Mouse (Mus musculus) subcutaneous adipose tissue, adult 2 months (tissue): ENCODE data around the gene Tktl1. TPM values are rescaled to one million over a fixed set of nuclear protein-coding genes. Genes with fewer than 3 reads are reported as not detected.

Experiments
- polyA plus RNA-seq: library from polyadenylated mRNA; depleted of rRNA; stranded (reverse); fragments of >200 nt; gene quantifications from 2 replicates; pipeline ENCODE4 v1.2.3, GENCODE M21; 2012; ENCODE audit warnings: low replicate concordance; rRNA removed

Gene Tktl1
- 0.04 TPM in 1 of 2 replicates, not detected in the other for polyA plus RNA-seq

DNA sequence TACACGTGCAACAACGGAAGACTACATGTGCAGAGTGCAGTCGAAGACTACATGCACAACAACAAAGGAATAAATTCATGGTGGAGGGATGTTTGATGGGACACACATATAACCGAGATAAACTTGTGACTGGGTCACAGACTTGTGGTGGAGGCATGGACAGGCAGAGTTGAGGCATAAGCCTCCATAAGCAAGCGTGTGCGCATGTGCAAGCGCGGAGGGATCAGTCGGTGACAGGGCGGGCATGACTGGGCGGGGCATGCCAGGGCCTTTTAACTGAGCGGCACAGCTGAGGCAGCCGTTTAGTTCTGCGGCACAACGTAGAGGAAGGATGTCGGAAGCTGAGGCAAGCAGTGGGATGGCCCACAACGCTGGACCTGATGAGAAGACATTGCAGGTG is at the start of gene Tktl1:
Gene Tktl1 (plus strand): TSS at position 301 of the 400 bp plus-strand sequence.

DNA sequence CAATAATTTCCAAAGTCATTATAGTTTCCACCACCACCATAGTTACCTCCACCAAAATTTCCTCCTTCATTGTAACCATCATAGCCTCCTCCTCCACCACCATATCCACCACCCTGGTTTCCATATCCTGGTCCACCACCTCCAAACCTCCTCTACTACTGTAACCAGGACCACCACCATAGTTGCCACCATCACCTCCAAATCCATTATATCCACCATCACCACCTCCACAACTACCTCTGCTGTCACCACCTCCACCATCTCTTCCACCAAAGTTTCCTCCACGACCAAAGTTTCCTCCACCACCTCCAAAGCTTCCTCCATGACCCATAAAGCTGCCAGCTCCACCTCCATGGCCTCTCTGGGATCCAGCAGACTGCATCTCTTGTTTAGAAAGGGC is 41.8 kb upstream of the Tktl1 start, which contains the start of gene Mecp2:
Gene Mecp2 (minus strand): TSS at position 101 of the 400 bp plus-strand sequence.

DNA sequence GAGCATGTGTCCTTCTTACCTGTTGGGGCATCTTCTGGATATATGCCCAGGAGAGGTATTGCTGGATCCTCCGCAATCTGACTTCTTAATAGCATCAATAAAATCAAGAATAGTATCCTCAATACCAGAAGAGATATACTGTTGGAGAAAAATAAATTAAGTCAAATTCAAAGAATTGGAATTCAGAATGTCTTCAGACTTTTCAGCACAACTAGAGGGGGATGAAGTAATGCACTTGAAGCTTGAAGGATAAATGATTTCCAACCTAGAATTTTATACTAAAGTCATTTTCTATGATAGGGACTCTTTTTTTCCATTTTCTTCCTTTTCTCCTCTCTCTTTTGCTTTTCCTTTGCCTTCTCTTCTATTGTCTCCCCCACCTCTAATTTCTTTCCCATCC is 9.3 kb upstream of the Tktl1 start, which contains the start of gene Tex28:
Gene Tex28 (minus strand): TSS at position 101 of the 400 bp plus-strand sequence.

DNA sequence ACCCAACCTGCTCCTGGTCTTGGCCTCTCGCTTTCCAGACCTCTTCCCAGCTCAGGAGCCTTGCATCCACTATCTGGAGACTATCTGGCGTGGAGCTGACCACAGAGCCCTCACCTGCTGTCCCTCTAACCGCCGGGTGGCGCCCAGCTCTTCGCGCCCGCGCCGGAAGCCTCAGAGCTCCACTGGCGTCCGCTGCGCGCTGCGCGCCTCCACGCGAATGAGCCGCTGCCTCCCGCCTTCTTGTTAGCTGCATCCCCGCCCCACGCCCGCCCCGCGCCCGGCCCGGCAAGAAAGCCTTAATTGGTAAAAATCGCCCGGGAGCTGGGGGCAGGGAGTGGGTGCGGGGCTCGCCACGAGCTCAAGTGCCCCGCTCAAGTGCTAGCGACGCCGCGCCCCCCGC is 72.6 kb downstream of the Tktl1 start, which contains the start of gene Flna:
Gene Flna (minus strand): TSS at position 206 of the 400 bp plus-strand sequence.

GRCm38 (mm10) chrX:74254153-74254887 is 77.3 kb downstream of the Tktl1 start, which contains the start of gene Emd:
TSS of gene Emd (plus strand) at chrX:74254687.

Other genes starting within 250 kb of the Tktl1 start
- gene Renbp, start 246.4 kb upstream of the Tktl1 start, polyA plus RNA-seq, result 15.6 and 30.8 TPM in 2 replicates
- 31.8 and 88.6 TPM in 2 replicates for gene Hcfc1, start 210.9 kb upstream of the Tktl1 start, polyA plus RNA-seq
- gene Irak1, start 153.3 kb upstream of the Tktl1 start, polyA plus RNA-seq, result 170 and 267 TPM in 2 replicates
- gene Opn1mw, start 49.8 kb upstream of the Tktl1 start, polyA plus RNA-seq, result not detected in 2 replicates
- gene Mecp2, start 41.9 kb upstream of the Tktl1 start, polyA plus RNA-seq, result 4.6 and 11.3 TPM in 2 replicates
- not detected in 2 replicates for gene Tex28, start 9.4 kb upstream of the Tktl1 start, polyA plus RNA-seq
- 658 and 2,331 TPM in 2 replicates for gene Flna, start 72.6 kb downstream of the Tktl1 start, polyA plus RNA-seq
- gene Emd, start 77.4 kb downstream of the Tktl1 start, polyA plus RNA-seq, result 47.9 and 80.7 TPM in 2 replicates
- gene Rpl10, start 93.6 kb downstream of the Tktl1 start, polyA plus RNA-seq, result 1,145 and 2,013 TPM in 2 replicates
- 99.6 and 120 TPM in 2 replicates for gene Taz, start 104.7 kb downstream of the Tktl1 start, polyA plus RNA-seq
- gene Dnase1l1, start 105.1 kb downstream of the Tktl1 start, polyA plus RNA-seq, result 26.7 and 40.0 TPM in 2 replicates
- gene Atp6ap1, start 119.8 kb downstream of the Tktl1 start, polyA plus RNA-seq, result 337 and 396 TPM in 2 replicates
- gene Gdi1, start 127.7 kb downstream of the Tktl1 start, polyA plus RNA-seq, result 291 and 322 TPM in 2 replicates
- gene Fam50a, start 135.8 kb downstream of the Tktl1 start, polyA plus RNA-seq, result 15.7 and 15.8 TPM in 2 replicates
- 14.5 and 58.4 TPM in 2 replicates for gene Plxna3, start 151.8 kb downstream of the Tktl1 start, polyA plus RNA-seq
- gene Lage3, start 176.4 kb downstream of the Tktl1 start, polyA plus RNA-seq, result 101 and 103 TPM in 2 replicates
- 49.5 and 56.3 TPM in 2 replicates for gene Ubl4a, start 196.0 kb downstream of the Tktl1 start, polyA plus RNA-seq
- 25.2 and 30.4 TPM in 2 replicates for gene Slc10a3, start 196.1 kb downstream of the Tktl1 start, polyA plus RNA-seq
- 50.5 and 59.2 TPM in 2 replicates for gene Fam3a, start 216.0 kb downstream of the Tktl1 start, polyA plus RNA-seq
- gene Ikbkg, start 216.0 kb downstream of the Tktl1 start, polyA plus RNA-seq, result 18.2 and 22.3 TPM in 2 replicates